Mouse (Mus musculus) megakaryocyte, embryonic 14.5 days (primary cell): Measurements from ENCODE around the gene Gtpbp2. TPM values are rescaled to one million over a fixed set of nuclear protein-coding genes. Genes with fewer than 3 reads are reported as not detected.

ENCODE experiments used
- H3K27me3 ChIP-seq: replicated peaks from 2 replicates; pipeline ENCODE3; 2012; ENCODE audit warnings: inconsistent platforms
- H3K36me3 ChIP-seq: replicated peaks from 2 replicates; pipeline ENCODE3; 2012; ENCODE audit warnings: low read length, inconsistent platforms, mixed read lengths
- H3K4me1 ChIP-seq: 2 replicates; pipeline ENCODE4 v1.6.1; 2012; ENCODE audit warnings: inconsistent platforms
- H3K4me3 ChIP-seq: replicated peaks from 2 replicates; pipeline ENCODE3; 2012; ENCODE audit warnings: moderate library complexity, mild to moderate bottlenecking, inconsistent platforms
- H3K9me3 ChIP-seq: 2 replicates; pipeline ENCODE4 v1.6.1; 2012; ENCODE audit warnings: inconsistent platforms
- FLI1 ChIP-seq: IDR thresholded peaks from 2 replicates; pipeline ENCODE4 v1.6.1; 2012; ENCODE audit warnings: low read length, inconsistent platforms, mixed read lengths
- GATA1 ChIP-seq: IDR thresholded peaks from 3 replicates; pipeline ENCODE4 v1.6.1; 2012; ENCODE audit warnings: mixed read lengths, low read length, inconsistent platforms, borderline replicate concordance
- polyA plus RNA-seq: library from polyadenylated mRNA; stranded (reverse); fragments of >175 nt; gene quantifications from 2 replicates; pipeline ENCODE4 v1.2.3, GENCODE M21; 2012; ENCODE audit warnings: low replicate concordance; ENCODE audit not compliant: insufficient read depth

Gtpbp2 gene
- polyA plus RNA-seq: 65.9 and 69.9 TPM in 2 replicates

- Histone ChIP-seq H3K36me3 (peaks cover 39% of the 10 kb centered on the region), H3K4me3 (peak within 1 kb of the TSS; percentile 95), H3K27me3 (no peaks in the 10 kb centered on the region), H3K4me1 (peaks cover 82% of the 10 kb centered on the region), H3K9me3 (no peaks in the 10 kb centered on the region)
- TF ChIP-seq GATA1 (no peak), FLI1 (no peak)
Measured at GRCm38 (mm10) chr17:46160686-46161085, at the start of gene Gtpbp2. TSS of gene Gtpbp2 (plus strand) at chr17:46161032.

- Histone ChIP-seq H3K4me1 (peaks cover 37% of the 10 kb centered on the region), H3K27me3 (no peaks in the 10 kb centered on the region), H3K4me3 (no peak overlapping the region), H3K36me3 (peaks cover 80% of the 10 kb centered on the region), H3K9me3 (no peaks in the 10 kb centered on the region)
- TF ChIP-seq GATA1: no peak
- no peak for TF ChIP-seq FLI1
Measured at GRCm38 (mm10) chr17:46115489-46115888, 45.3 kb upstream of the Gtpbp2 start.

- H3K36me3 ChIP-seq: peaks cover 81% of the 10 kb centered on the region
- H3K4me1 ChIP-seq: peaks cover 37% of the 10 kb centered on the region
- H3K27me3 ChIP-seq: no peaks in the 10 kb centered on the region
- TF ChIP-seq GATA1: no peak
- TF ChIP-seq FLI1: no peak
- no peaks in the 10 kb centered on the region for H3K9me3 ChIP-seq
- no peak overlapping the region for H3K4me3 ChIP-seq
Measured at GRCm38 (mm10) chr17:46116138-46116537, 44.7 kb upstream of the Gtpbp2 start.

- TF ChIP-seq FLI1 (no peak), GATA1 (no peak)
- H3K4me1 ChIP-seq: peaks cover 32% of the 10 kb centered on the region
- peaks cover 84% of the 10 kb centered on the region for H3K36me3 ChIP-seq
- no peaks in the 10 kb centered on the region for H3K9me3 ChIP-seq
- H3K4me3 ChIP-seq: no peak overlapping the region
- H3K27me3 ChIP-seq: no peaks in the 10 kb centered on the region
Measured at GRCm38 (mm10) chr17:46116881-46117280, 44.0 kb upstream of the Gtpbp2 start.

GRCm38 (mm10) chr17:46117623-46118422, 43.0 kb upstream of the Gtpbp2 start:
- no peaks in the 10 kb centered on the region for H3K27me3 ChIP-seq
- TF ChIP-seq FLI1: no peak
- TF ChIP-seq GATA1: no peak
- no peak overlapping the region for H3K4me3 ChIP-seq
- H3K9me3 ChIP-seq: no peaks in the 10 kb centered on the region
- peaks cover 89% of the 10 kb centered on the region for H3K36me3 ChIP-seq
- peaks cover 24% of the 10 kb centered on the region for H3K4me1 ChIP-seq

GRCm38 (mm10) chr17:46118423-46118850, 42.4 kb upstream of the Gtpbp2 start:
- H3K4me3 ChIP-seq: no peak overlapping the region
- TF ChIP-seq FLI1: no peak
- TF ChIP-seq GATA1: no peak
- no peaks in the 10 kb centered on the region for H3K27me3 ChIP-seq
- peaks cover 23% of the 10 kb centered on the region for H3K4me1 ChIP-seq
- peaks cover 90% of the 10 kb centered on the region for H3K36me3 ChIP-seq
- no peaks in the 10 kb centered on the region for H3K9me3 ChIP-seq

- Histone ChIP-seq H3K4me3 (no peak overlapping the region), H3K27me3 (no peaks in the 10 kb centered on the region), H3K4me1 (peaks cover 17% of the 10 kb centered on the region), H3K9me3 (no peaks in the 10 kb centered on the region), H3K36me3 (peaks cover 90% of the 10 kb centered on the region)
- TF ChIP-seq GATA1 (no peak), FLI1 (no peak)
Measured at GRCm38 (mm10) chr17:46119641-46120040, 41.2 kb upstream of the Gtpbp2 start.

GRCm38 (mm10) chr17:46122791-46123190, 38.0 kb upstream of the Gtpbp2 start:
- Histone ChIP-seq H3K4me3 (no peak overlapping the region), H3K9me3 (no peaks in the 10 kb centered on the region), H3K4me1 (no peaks in the 10 kb centered on the region), H3K27me3 (no peaks in the 10 kb centered on the region), H3K36me3 (peaks cover 90% of the 10 kb centered on the region)
- TF ChIP-seq GATA1 (no peak), FLI1 (no peak)

- Histone ChIP-seq H3K27me3 (no peaks in the 10 kb centered on the region), H3K9me3 (no peaks in the 10 kb centered on the region), H3K4me3 (no peak overlapping the region), H3K4me1 (no peaks in the 10 kb centered on the region), H3K36me3 (peaks cover 90% of the 10 kb centered on the region)
- no peak for TF ChIP-seq FLI1
- TF ChIP-seq GATA1: no peak
Measured at GRCm38 (mm10) chr17:46123285-46123684, 37.5 kb upstream of the Gtpbp2 start.

GRCm38 (mm10) chr17:46123953-46124700, 36.7 kb upstream of the Gtpbp2 start:
- Histone ChIP-seq H3K4me3 (no peak overlapping the region), H3K27me3 (no peaks in the 10 kb centered on the region), H3K4me1 (peaks cover under 1% of the 10 kb centered on the region; the same call in 1 of the 2 replicates), H3K36me3 (peaks cover 90% of the 10 kb centered on the region), H3K9me3 (no peaks in the 10 kb centered on the region)
- TF ChIP-seq FLI1 (no peak), GATA1 (no peak)
